Mouse (Mus musculus): ENCODE measurements around the gene Olfr1502. TPM values are rescaled to one million over a fixed set of nuclear protein-coding genes. Genes with fewer than 3 reads are reported as not detected.
"Not testable (repeated sequence)": the region's sequence is repeated elsewhere in the genome, so short reads cannot be mapped to it uniquely, and the experiment has no call there.

The Olfr1502 gene
- not detected for total RNA-seq (2022)

GRCm38 (mm10) chr19:13861495-13861894 is at the start of gene Olfr1502:
Gene Olfr1502, plus strand, starts transcription at chr19:13861795.
- DNase-seq: no peak

GRCm38 (mm10) chr19:13812823-13813222 is 48.8 kb upstream of the Olfr1502 start:
- no peak for DNase-seq

GRCm38 (mm10) chr19:13818827-13819226 is 42.8 kb upstream of the Olfr1502 start:
- no peak for DNase-seq

- no peak for DNase-seq
Observed at GRCm38 (mm10) chr19:13819347-13819746, 42.2 kb upstream of the Olfr1502 start, which contains the start of gene Olfr1499. Gene Olfr1499, minus strand, starts transcription at chr19:13819447.

- DNase-seq: no peak
Observed at GRCm38 (mm10) chr19:13820847-13821246, 40.7 kb upstream of the Olfr1502 start.

GRCm38 (mm10) chr19:13828447-13828846 is 33.1 kb upstream of the Olfr1502 start:
- no peak for DNase-seq

- no peak for DNase-seq
Observed at GRCm38 (mm10) chr19:13830388-13830787, 31.2 kb upstream of the Olfr1502 start, which contains the start of gene Olfr1500. Gene Olfr1500, minus strand, starts transcription at chr19:13830488.

GRCm38 (mm10) chr19:13850592-13850991 is 11.0 kb upstream of the Olfr1502 start, which contains the start of gene Olfr1501:
Gene Olfr1501, minus strand, starts transcription at chr19:13850692.
- not testable (repeated sequence) for DNase-seq

- DNase-seq: no peak
Observed at GRCm38 (mm10) chr19:13897828-13898227, 36.2 kb downstream of the Olfr1502 start, which contains the start of gene Olfr1504. Gene Olfr1504, minus strand, starts transcription at chr19:13897928.

Other genes starting within 250 kb of the Olfr1502 start
- not detected for gene Olfr1487, start 244.4 kb upstream of the Olfr1502 start, total RNA-seq (2022)
- gene Olfr1489, start 230.2 kb upstream of the Olfr1502 start, total RNA-seq (2022): not detected
- gene Olfr1490, start 210.7 kb upstream of the Olfr1502 start, total RNA-seq (2022): not detected
- not detected for gene Olfr1491, start 164.5 kb upstream of the Olfr1502 start, total RNA-seq (2022)
- not detected for gene Olfr1493-ps1, start 138.5 kb upstream of the Olfr1502 start, total RNA-seq (2022)
- not detected for gene Olfr1494, start 122.1 kb upstream of the Olfr1502 start, total RNA-seq (2022)
- gene Olfr1495, start 97.2 kb upstream of the Olfr1502 start, total RNA-seq (2022): not detected
- gene Olfr1496, start 83.9 kb upstream of the Olfr1502 start, total RNA-seq (2022): not detected
- not detected for gene Olfr1497, start 63.6 kb upstream of the Olfr1502 start, total RNA-seq (2022)
- not detected for gene Olfr1499, start 42.3 kb upstream of the Olfr1502 start, total RNA-seq (2022)
- gene Olfr1500, start 31.3 kb upstream of the Olfr1502 start, total RNA-seq (2022): not detected
- gene Olfr1501, start 11.1 kb upstream of the Olfr1502 start, total RNA-seq (2022): not detected
- gene Olfr1504, start 36.1 kb downstream of the Olfr1502 start, total RNA-seq (2022): not detected
- not detected for gene Olfr1505, start 51.7 kb downstream of the Olfr1502 start, total RNA-seq (2022)

Data from adrenal gland, adult 8-10 months (tissue).